Mouse (Mus musculus): ENCODE data around the gene Tiam1. TPM values are rescaled to one million over a fixed set of nuclear protein-coding genes. Genes with fewer than 3 reads are reported as not detected.

Tiam1 gene
- polyA plus RNA-seq, 1 experiment from 2014 or later: 7.4 TPM

DNA sequence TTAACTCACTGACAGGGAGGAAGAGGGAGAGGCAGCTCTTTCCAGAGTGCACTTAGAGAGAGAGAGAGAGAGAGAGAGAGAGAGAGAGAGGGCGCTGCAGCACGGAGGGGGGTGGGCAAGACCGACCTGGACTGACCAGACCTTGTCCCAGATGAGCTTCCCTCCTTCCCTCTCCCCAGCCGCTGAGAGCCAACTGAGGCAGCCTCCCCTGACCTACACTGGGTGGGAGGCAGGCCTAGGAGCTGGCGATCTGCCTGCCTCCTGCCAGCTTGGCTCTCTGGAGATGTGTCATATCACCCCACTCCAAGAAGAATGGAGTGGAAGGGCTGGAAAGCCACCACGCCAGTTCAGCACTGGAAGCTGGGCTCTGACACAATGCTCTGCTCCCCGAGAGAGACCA, 6.6 kb upstream of the Tiam1 start:
- H3K36me3 ChIP-seq (ENCODE audit: control insufficient read depth, insufficient read depth, low read length): no peaks in the 10 kb centered on the region
- ATAC-seq: no peak
- WGBS: 58% methylated on average over 7 of the region's 7 CpGs

GRCm38 (mm10) chr16:90149335-90149734, 5.8 kb upstream of the Tiam1 start:
- no peaks in the 10 kb centered on the region for H3K27me3 ChIP-seq (replicated peaks; ENCODE audit: control insufficient read depth, insufficient read depth, low read length)
- H3K4me1 ChIP-seq (ENCODE audit: control insufficient read depth, insufficient read depth, low read length): peaks cover 14% of the 10 kb centered on the region
- H3K27ac ChIP-seq (ENCODE audit: low read length): no peak overlapping the region
- peak overlapping the region; percentile 12; the same call in 1 of the 2 replicates for H3K4me2 ChIP-seq (ENCODE audit: low read depth, low read length)
- WGBS: 57% methylated on average over 9 of the region's 9 CpGs
- H3K9me3 ChIP-seq (ENCODE audit: control insufficient read depth, low read length): no peaks in the 10 kb centered on the region
- H3K9ac ChIP-seq (ENCODE audit: low read depth, low read length): peak overlapping the region; percentile 6; the same call in 1 of the 2 replicates
- no peaks in the 10 kb centered on the region for H3K36me3 ChIP-seq (ENCODE audit: control insufficient read depth, insufficient read depth, low read length)
- H3K4me3 ChIP-seq (ENCODE audit: low read length): no peak overlapping the region
- ATAC-seq: peak; percentile 58; the same call in 1 of the 2 replicates

More for the DNA sequence above, 6.6 kb upstream of the Tiam1 start:
- H3K4me3 ChIP-seq (ENCODE audit: low read length): no peak overlapping the region
- no peak overlapping the region for H3K9ac ChIP-seq (ENCODE audit: low read depth, low read length)
- H3K4me2 ChIP-seq (ENCODE audit: low read depth, low read length): no peak overlapping the region
- H3K27me3 ChIP-seq (replicated peaks; ENCODE audit: control insufficient read depth, insufficient read depth, low read length): no peaks in the 10 kb centered on the region
- no peak overlapping the region for H3K27ac ChIP-seq (ENCODE audit: low read length)
- no peaks in the 10 kb centered on the region for H3K9me3 ChIP-seq (ENCODE audit: control insufficient read depth, low read length)
- H3K4me1 ChIP-seq (ENCODE audit: control insufficient read depth, insufficient read depth, low read length): peaks cover 10% of the 10 kb centered on the region

DNA sequence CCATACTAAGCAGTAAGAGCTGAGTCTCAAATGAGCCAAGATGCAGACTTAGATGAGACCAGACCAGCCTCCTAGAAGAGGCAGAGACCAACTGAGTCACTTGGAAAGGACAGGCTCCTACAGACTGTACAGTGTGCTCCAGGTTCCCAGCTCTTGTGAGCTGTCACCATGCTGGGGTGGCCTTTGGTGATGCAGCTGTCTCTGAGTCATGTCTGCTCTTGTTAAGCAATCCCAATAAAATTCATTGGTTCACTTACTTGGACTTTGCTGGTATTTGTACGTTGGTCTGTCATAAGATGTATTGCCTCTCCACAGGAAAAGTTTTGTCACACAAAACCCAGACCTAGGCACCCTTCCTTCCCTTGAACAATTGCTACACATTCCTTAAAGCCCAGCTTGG, 1.7 kb upstream of the Tiam1 start:
- Histone ChIP-seq H3K36me3 (ENCODE audit: control insufficient read depth, insufficient read depth, low read length) (no peaks in the 10 kb centered on the region), H3K4me3 (ENCODE audit: low read length) (no peak overlapping the region), H3K4me1 (ENCODE audit: control insufficient read depth, insufficient read depth, low read length) (peaks cover 13% of the 10 kb centered on the region), H3K27me3 (replicated peaks; ENCODE audit: control insufficient read depth, insufficient read depth, low read length) (no peaks in the 10 kb centered on the region), H3K9ac (ENCODE audit: low read depth, low read length) (no peak overlapping the region), H3K9me3 (ENCODE audit: control insufficient read depth, low read length) (no peaks in the 10 kb centered on the region), H3K27ac (ENCODE audit: low read length) (no peak overlapping the region), H3K4me2 (ENCODE audit: low read depth, low read length) (no peak overlapping the region)
- ATAC-seq: no peak
- WGBS: 64% methylated on average over 1 of the region's 1 CpGs

DNA sequence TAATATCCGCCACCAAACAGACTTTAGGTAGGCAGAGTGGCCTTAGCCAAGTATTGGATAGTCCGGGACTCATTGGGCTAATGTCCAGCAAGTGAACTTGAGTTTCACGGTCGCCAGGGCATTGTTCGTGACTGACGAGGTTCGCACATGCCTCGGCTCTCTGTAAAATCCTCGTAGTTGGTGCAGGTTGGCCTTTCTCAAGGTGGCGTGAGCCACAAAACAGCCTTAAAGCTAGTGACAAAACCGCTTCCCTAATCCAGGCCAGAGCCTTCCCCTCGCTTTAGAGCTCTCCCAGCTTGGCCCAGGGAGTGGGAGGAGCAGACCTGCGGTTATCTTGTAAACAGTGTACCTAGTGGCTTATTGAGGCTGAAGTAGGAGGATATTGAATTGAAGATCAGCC, 972 bp upstream of the Tiam1 start:
- Histone ChIP-seq H3K9ac (ENCODE audit: low read depth, low read length) (peak overlapping the region; percentile 78), H3K9me3 (ENCODE audit: control insufficient read depth, low read length) (no peaks in the 10 kb centered on the region), H3K36me3 (ENCODE audit: control insufficient read depth, insufficient read depth, low read length) (no peaks in the 10 kb centered on the region), H3K4me1 (ENCODE audit: control insufficient read depth, insufficient read depth, low read length) (peaks cover 16% of the 10 kb centered on the region), H3K27ac (ENCODE audit: low read length) (peak overlapping the region; percentile 42; the same call in 1 of the 2 replicates), H3K4me2 (ENCODE audit: low read depth, low read length) (peak overlapping the region; percentile 64), H3K4me3 (ENCODE audit: low read length) (peak overlapping the region; percentile 72), H3K27me3 (replicated peaks; ENCODE audit: control insufficient read depth, insufficient read depth, low read length) (no peaks in the 10 kb centered on the region)
- ATAC-seq: no peak
- 6% methylated on average over 13 of the region's 13 CpGs for WGBS

DNA sequence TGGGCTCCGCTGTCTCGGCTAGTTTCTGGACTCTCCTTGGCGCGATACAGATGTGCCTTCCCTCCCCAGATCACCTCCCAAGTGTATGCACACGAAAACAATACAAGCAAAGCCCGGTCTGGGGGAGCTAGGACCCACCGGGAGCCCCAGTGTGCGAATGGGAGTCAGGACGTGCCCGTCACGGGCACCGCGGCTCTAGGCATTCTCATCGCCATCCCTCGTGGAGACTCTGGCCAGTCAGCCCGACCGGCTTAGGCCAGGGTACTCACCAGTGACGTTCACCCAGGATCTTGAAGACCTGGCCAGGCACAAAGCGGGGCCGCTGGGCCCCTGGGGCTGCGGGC, 181 bp downstream of the Tiam1 start:
- no peaks in the 10 kb centered on the region for H3K9me3 ChIP-seq (ENCODE audit: control insufficient read depth, low read length)
- H3K9ac ChIP-seq (ENCODE audit: low read depth, low read length): peak overlapping the region; percentile 78
- no peaks in the 10 kb centered on the region for H3K27me3 ChIP-seq (replicated peaks; ENCODE audit: control insufficient read depth, insufficient read depth, low read length)
- peak overlapping the region; percentile 99 for H3K4me2 ChIP-seq (ENCODE audit: low read depth, low read length)
- peak overlapping the region; percentile 72 for H3K4me3 ChIP-seq (ENCODE audit: low read length)
- H3K27ac ChIP-seq (ENCODE audit: low read length): peak overlapping the region; percentile 52; the same call in 1 of the 2 replicates
- no peaks in the 10 kb centered on the region for H3K36me3 ChIP-seq (ENCODE audit: control insufficient read depth, insufficient read depth, low read length)
- WGBS: under 1% methylated on average over 21 of the region's 21 CpGs
- ATAC-seq: no peak
- peaks cover 14% of the 10 kb centered on the region for H3K4me1 ChIP-seq (ENCODE audit: control insufficient read depth, insufficient read depth, low read length)

- H3K4me2 ChIP-seq (ENCODE audit: low read depth, low read length): peak overlapping the region; percentile 99
- H3K36me3 ChIP-seq (ENCODE audit: control insufficient read depth, insufficient read depth, low read length): no peaks in the 10 kb centered on the region
- H3K4me3 ChIP-seq (ENCODE audit: low read length): peak overlapping the region; percentile 72
- WGBS: under 1% methylated on average over 57 of the region's 57 CpGs
- H3K9ac ChIP-seq (ENCODE audit: low read depth, low read length): peak overlapping the region; percentile 78
- H3K27ac ChIP-seq (ENCODE audit: low read length): peak overlapping the region; percentile 52; the same call in 1 of the 2 replicates
- H3K9me3 ChIP-seq (ENCODE audit: control insufficient read depth, low read length): no peaks in the 10 kb centered on the region
- peak; percentile 0; the same call in 1 of the 2 replicates for ATAC-seq
- peaks cover 14% of the 10 kb centered on the region for H3K4me1 ChIP-seq (ENCODE audit: control insufficient read depth, insufficient read depth, low read length)
- no peaks in the 10 kb centered on the region for H3K27me3 ChIP-seq (replicated peaks; ENCODE audit: control insufficient read depth, insufficient read depth, low read length)
Measured at GRCm38 (mm10) chr16:90142574-90143415, 774 bp downstream of the Tiam1 start.

DNA sequence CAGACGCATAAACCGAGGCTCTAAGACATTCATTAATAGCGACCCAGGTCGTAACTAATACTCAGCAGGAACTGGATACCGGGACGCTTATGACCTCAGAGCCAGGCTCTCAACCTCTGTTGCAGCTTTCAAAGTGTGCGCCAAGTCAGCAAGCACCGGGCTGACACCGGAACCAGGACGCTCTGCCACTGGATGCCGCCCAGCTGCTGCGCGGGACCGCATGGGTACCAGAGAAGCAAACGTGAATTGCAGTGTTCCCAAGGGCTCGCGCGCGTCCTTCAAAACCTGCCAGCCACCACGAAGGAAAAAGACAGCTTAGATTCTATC, 1.4 kb downstream of the Tiam1 start:
- Histone ChIP-seq H3K9ac (ENCODE audit: low read depth, low read length) (peak overlapping the region; percentile 78), H3K4me2 (ENCODE audit: low read depth, low read length) (peak overlapping the region; percentile 99), H3K4me1 (ENCODE audit: control insufficient read depth, insufficient read depth, low read length) (peaks cover 14% of the 10 kb centered on the region), H3K36me3 (ENCODE audit: control insufficient read depth, insufficient read depth, low read length) (no peaks in the 10 kb centered on the region), H3K27me3 (replicated peaks; ENCODE audit: control insufficient read depth, insufficient read depth, low read length) (no peaks in the 10 kb centered on the region), H3K27ac (ENCODE audit: low read length) (no peak overlapping the region), H3K9me3 (ENCODE audit: control insufficient read depth, low read length) (no peaks in the 10 kb centered on the region), H3K4me3 (ENCODE audit: low read length) (peak overlapping the region; percentile 72)
- 3% methylated on average over 20 of the region's 20 CpGs for WGBS
- no peak for ATAC-seq

GRCm38 (mm10) chr16:90141556-90141955, 2.0 kb downstream of the Tiam1 start:
- no peak overlapping the region for H3K27ac ChIP-seq (ENCODE audit: low read length)
- no peak overlapping the region for H3K9ac ChIP-seq (ENCODE audit: low read depth, low read length)
- H3K4me1 ChIP-seq (ENCODE audit: control insufficient read depth, insufficient read depth, low read length): peaks cover 14% of the 10 kb centered on the region
- ATAC-seq: no peak
- H3K27me3 ChIP-seq (replicated peaks; ENCODE audit: control insufficient read depth, insufficient read depth, low read length): no peaks in the 10 kb centered on the region
- WGBS: 46% methylated on average over 9 of the region's 9 CpGs
- H3K9me3 ChIP-seq (ENCODE audit: control insufficient read depth, low read length): no peaks in the 10 kb centered on the region
- H3K4me3 ChIP-seq (ENCODE audit: low read length): no peak overlapping the region
- no peak overlapping the region for H3K4me2 ChIP-seq (ENCODE audit: low read depth, low read length)
- no peaks in the 10 kb centered on the region for H3K36me3 ChIP-seq (ENCODE audit: control insufficient read depth, insufficient read depth, low read length)

DNA sequence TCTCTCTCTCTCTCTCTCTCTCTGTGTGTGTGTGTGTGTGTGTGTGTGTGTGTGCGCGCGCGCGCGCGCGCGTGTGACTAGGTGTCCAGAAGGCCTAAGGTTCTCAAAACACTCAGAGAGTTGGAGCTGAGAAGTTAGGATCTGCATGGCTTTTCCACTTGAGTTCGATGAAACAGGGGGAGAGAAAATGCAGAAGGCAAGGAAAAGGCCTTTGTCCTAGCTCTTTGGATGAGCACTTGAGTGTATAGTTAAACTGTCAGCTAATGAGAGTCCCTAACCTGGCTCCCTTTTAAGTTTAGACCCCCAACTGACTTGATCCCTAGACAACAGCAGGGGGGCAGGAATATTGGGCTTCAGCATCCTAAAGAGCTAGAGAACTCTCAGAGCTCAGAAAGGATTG, 3.0 kb downstream of the Tiam1 start:
- WGBS: 90% methylated on average over 10 of the region's 10 CpGs
- ATAC-seq: no peak
- Histone ChIP-seq H3K4me1 (ENCODE audit: control insufficient read depth, insufficient read depth, low read length) (peaks cover 14% of the 10 kb centered on the region), H3K9ac (ENCODE audit: low read depth, low read length) (no peak overlapping the region), H3K36me3 (ENCODE audit: control insufficient read depth, insufficient read depth, low read length) (no peaks in the 10 kb centered on the region), H3K27ac (ENCODE audit: low read length) (no peak overlapping the region), H3K4me3 (ENCODE audit: low read length) (no peak overlapping the region), H3K27me3 (replicated peaks; ENCODE audit: control insufficient read depth, insufficient read depth, low read length) (no peaks in the 10 kb centered on the region), H3K9me3 (ENCODE audit: control insufficient read depth, low read length) (no peaks in the 10 kb centered on the region), H3K4me2 (ENCODE audit: low read depth, low read length) (no peak overlapping the region)
